Mouse (Mus musculus) midbrain, embryonic 12.5 days (tissue): ENCODE data around the gene Shank2. TPM values are rescaled to one million over a fixed set of nuclear protein-coding genes. Genes with fewer than 3 reads are reported as not detected.

ENCODE experiments used
- microRNA-seq: library from miRNA; unstranded; fragments of <30 nt; microRNA quantifications from one replicate; pipeline ENCODE4, GENCODE M21; 2017
- polyA plus RNA-seq: library from polyadenylated mRNA; unstranded; fragments of >200 nt; fragmentation: Nextera tagmentation; extraction: Ambion mirVana; gene quantifications from 2 replicates; pipeline ENCODE4 v1.2.1, GENCODE M21; 2016

Shank2 gene
- polyA plus RNA-seq, 1 experiment from 2014 or later, result 2.8 TPM

Small RNAs within 50 kb of the gene (microRNA-seq; reads per million reads assigned to microRNA genes)
- gene Mir3105, result 3.0 reads per million, percentile 8 among the genes with 10 or more reads in this experiment

Other genes with a start within 250 kb of the Shank2 start
- 21.6 and 22.1 TPM in 2 replicates for gene Osbpl5, start 244.9 kb upstream of the Shank2 start, polyA plus RNA-seq
- gene Mrgprg, start 234.9 kb upstream of the Shank2 start, polyA plus RNA-seq, result not detected in 2 replicates
- 2.2 and 3.0 TPM in 2 replicates for gene Mrgpre, start 217.4 kb upstream of the Shank2 start, polyA plus RNA-seq
- 8.0 and 10.2 TPM in 2 replicates for gene Nadsyn1, start 179.1 kb upstream of the Shank2 start, polyA plus RNA-seq
- gene Dhcr7, start 178.8 kb upstream of the Shank2 start, polyA plus RNA-seq, result 61.5 and 71.2 TPM in 2 replicates
- gene Gm498, start 135.1 kb upstream of the Shank2 start, polyA plus RNA-seq, result not detected in 2 replicates